Comparison of ENCODE assay signal across 24 mouse cellular contexts in genomic region chr8:117174536-117174935, GRCm38 (mm10). TPM values are rescaled to one million over a fixed set of nuclear protein-coding genes. Genes with fewer than 3 reads are reported as not detected.
DNase-seq lines count a peak whose midpoint lies in the region; ATAC-seq and TF ChIP-seq lines count a peak whose summit lies in the region.
"Had no signal": no experiment of that assay in that cellular context is flagged by ENCODE, and none has a peak within 500 bp of the region (broad histone marks: within the 10 kb centered on the region; RNA-seq: fewer than 3 reads in every experiment).

No protein-coding gene starts in this region.

- DNase-seq in frontal cortex, adult 2 months (ENCODE audit: extremely low spot score in 1 of 2, low spot score in 1 of 2): no peak
- DNase-seq in liver, postnatal 0 days: no peak
- peak; percentile 57 for DNase-seq in lung, postnatal 25 days (ENCODE audit: low spot score)
- no peak for DNase-seq in lung, adult 2 months
- DNase-seq: adrenal gland, adult 8-10 months; adrenal gland, postnatal 25 days; cerebellum, adult 18-20 months; cerebellum, adult 9-10 months; cerebellum, postnatal 14 days; gastrocnemius, postnatal 25 days; heart, adult 18-20 months; heart, postnatal 10 days; heart, postnatal 36 days had no signal

- TF ChIP-seq CTCF in liver, postnatal 0 days (IDR thresholded peaks at IDR 0.05; ENCODE audit: low read depth): no peak
- no peak for TF ChIP-seq CTCF in lung, adult 2 months (IDR thresholded peaks at IDR 0.05; ENCODE audit: insufficient read depth, low read length)

- TF ChIP-seq EP300 in liver, postnatal 0 days (IDR thresholded peaks at IDR 0.05; ENCODE audit: low read depth): no peak

- no peak overlapping the region for H3K9ac ChIP-seq in liver, embryonic 16.5 days (ENCODE audit: low read depth, low read length)
- no peak overlapping the region for H3K9ac ChIP-seq in liver, postnatal 0 days (replicated peaks)
- H3K9ac ChIP-seq: forebrain, embryonic 13.5 days; heart, embryonic 12.5 days; heart, embryonic 15.5 days; hindbrain, embryonic 13.5 days had no signal

- no peak overlapping the region for H3K4me2 ChIP-seq in liver, embryonic 16.5 days (ENCODE audit: low read depth, low read length)
- H3K4me2 ChIP-seq in liver, postnatal 0 days (ENCODE audit: low read depth, low read length): no peak overlapping the region
- H3K4me2 ChIP-seq: forebrain, embryonic 13.5 days; heart, embryonic 12.5 days; heart, embryonic 15.5 days; hindbrain, embryonic 13.5 days had no signal

- H3K27me3 ChIP-seq in liver, embryonic 16.5 days (ENCODE audit: control insufficient read depth, insufficient read depth, low read depth, low read length): no peaks in the 10 kb centered on the region
- no peaks in the 10 kb centered on the region for H3K27me3 ChIP-seq in liver, postnatal 0 days (ENCODE audit: insufficient read depth, low read length)
- H3K27me3 ChIP-seq: forebrain, embryonic 13.5 days; heart, embryonic 12.5 days; heart, embryonic 15.5 days; hindbrain, embryonic 13.5 days had no signal

- no peaks in the 10 kb centered on the region; the same call in 1 of the 2 replicates for H3K36me3 ChIP-seq in liver, embryonic 16.5 days (ENCODE audit: control insufficient read depth, insufficient read depth)
- peaks cover 5% of the 10 kb centered on the region; the same call in 1 of the 2 replicates for H3K36me3 ChIP-seq in liver, postnatal 0 days (replicated peaks; ENCODE audit: insufficient read depth, low read length)
- H3K36me3 ChIP-seq: heart, embryonic 15.5 days had no signal

- 83% methylated on average over 5 of the region's 5 CpGs for WGBS in liver, embryonic 16.5 days (ENCODE audit: insufficient replicate concordance)
- WGBS in liver, postnatal 0 days (ENCODE audit: insufficient replicate concordance): 68% methylated on average over 5 of the region's 5 CpGs
- WGBS in lung, adult 2 months: 69% methylated on average over 5 of the region's 5 CpGs

- H3K4me3 ChIP-seq in liver, embryonic 16.5 days (ENCODE audit: low read depth, low read length): no peak overlapping the region
- no peak overlapping the region for H3K4me3 ChIP-seq in liver, postnatal 0 days (ENCODE audit: low read depth, low read length)
- no peak overlapping the region for H3K4me3 ChIP-seq in lung, adult 2 months (replicated peaks; ENCODE audit: extremely low read depth, low read depth, low read length)
- H3K4me3 ChIP-seq: forebrain, embryonic 10.5 days; forebrain, embryonic 13.5 days; heart, embryonic 12.5 days; heart, embryonic 15.5 days; hindbrain, embryonic 10.5 days; hindbrain, embryonic 13.5 days had no signal

- peaks cover 3% of the 10 kb centered on the region; the same call in 1 of the 2 replicates for H3K4me1 ChIP-seq in liver, embryonic 16.5 days (ENCODE audit: control insufficient read depth, low read depth, low read length)
- H3K4me1 ChIP-seq in liver, postnatal 0 days (ENCODE audit: insufficient read depth): peaks cover 6% of the 10 kb centered on the region
- H3K4me1 ChIP-seq in lung, adult 2 months (ENCODE audit: control insufficient read depth, insufficient read depth, low read length): peaks cover 28% of the 10 kb centered on the region
- H3K4me1 ChIP-seq: forebrain, embryonic 10.5 days; hindbrain, embryonic 10.5 days had no signal

- no peaks in the 10 kb centered on the region for H3K9me3 ChIP-seq in liver, embryonic 16.5 days (replicated peaks; ENCODE audit: control insufficient read depth, low read length)
- no peaks in the 10 kb centered on the region for H3K9me3 ChIP-seq in liver, postnatal 0 days (ENCODE audit: low read length)
- H3K9me3 ChIP-seq: forebrain, embryonic 10.5 days; forebrain, embryonic 13.5 days; heart, embryonic 12.5 days; heart, embryonic 15.5 days; hindbrain, embryonic 10.5 days; hindbrain, embryonic 13.5 days had no signal

- no peak overlapping the region for H3K27ac ChIP-seq in liver, embryonic 16.5 days (ENCODE audit: low read length)
- H3K27ac ChIP-seq in liver, postnatal 0 days (ENCODE audit: low read depth): no peak overlapping the region
- H3K27ac ChIP-seq: forebrain, embryonic 10.5 days; forebrain, embryonic 13.5 days; heart, embryonic 15.5 days; hindbrain, embryonic 10.5 days; hindbrain, embryonic 13.5 days had no signal

- ATAC-seq in frontal cortex, adult (ENCODE audit: low TSS enrichment): peak; percentile 29; the same call in 1 of the 2 replicates
- 0 out of 2 replicates have a peak, but pooled peaks have one; percentile 20 for ATAC-seq in liver, embryonic 16.5 days (ENCODE audit: low read depth)
- no peak; the same call in 1 of the 2 replicates for ATAC-seq in liver, postnatal 0 days
- ATAC-seq: activated CD4-positive, CD25-positive, alpha-beta regulatory T cell, adult 4 months; forebrain, embryonic 13.5 days; forebrain, embryonic 16.5 days; hindbrain, embryonic 16.5 days had no signal

- TF ChIP-seq POLR2A in lung, adult 2 months (IDR thresholded peaks at IDR 0.05; ENCODE audit: borderline replicate concordance, extremely low read depth, low read depth, low read length): no peak

RNA-seq across cellular contexts. Expression of gene Gan, which starts 16.6 kb away (rescaled TPM):
- 8.1 and 8.6 TPM in 2 replicates for polyA plus RNA-seq in frontal cortex, adult 2 months (2012; rRNA removed)
- polyA plus RNA-seq in liver, embryonic 16.5 days (2015; fragmentation: Nextera tagmentation; extraction: Ambion mirVana): 0.58 and 0.63 TPM in 2 replicates
- 0.60 and 0.62 TPM in 2 replicates for polyA plus RNA-seq in liver, postnatal 0 days (2015; fragmentation: Nextera tagmentation; extraction: Ambion mirVana)
- 5.6 and 8.6 TPM in 2 replicates for polyA plus RNA-seq in lung, adult 2 months (2012; rRNA removed)
